Mouse (Mus musculus): ENCODE results near the gene Mas1. TPM values are rescaled to one million over a fixed set of nuclear protein-coding genes. Genes with fewer than 3 reads are reported as not detected.
"Not testable (repeated sequence)": the region's sequence is repeated elsewhere in the genome, so short reads cannot be mapped to it uniquely, and the experiment has no call there.

Mas1 gene
- polyA plus RNA-seq, 1 experiment from 2014 or later: 0.36 TPM

DNA sequence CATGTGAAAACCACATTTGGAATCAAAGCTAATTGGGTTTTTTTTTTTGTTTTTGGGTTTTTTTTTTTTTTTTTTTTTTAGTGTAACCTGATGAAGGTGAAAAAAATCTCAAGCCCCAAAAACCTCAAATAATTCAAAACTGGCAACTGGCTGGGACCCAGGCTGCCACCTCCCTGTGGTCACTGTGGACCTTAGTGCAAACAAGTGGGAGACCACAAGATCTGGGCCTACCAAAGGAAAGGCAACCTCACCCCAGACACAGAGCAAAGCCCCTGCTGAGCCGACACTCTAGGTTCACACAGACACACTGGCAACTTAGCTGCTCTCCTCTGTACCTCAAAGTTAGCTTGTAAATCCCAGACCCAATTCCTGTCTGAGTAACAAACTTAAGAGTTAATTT is 36.4 kb upstream of the Mas1 start:
- no peak overlapping the region for H3K4me2 ChIP-seq
- DNase-seq (ENCODE audit: low spot score) (no peak), ATAC-seq (replicated peaks; ENCODE audit: low FRiP score) (no peak)
- H3K36me3 ChIP-seq (ENCODE audit: control insufficient read depth, insufficient read depth, low read length): peaks cover 5% of the 10 kb centered on the region
- no peak overlapping the region for H3K9ac ChIP-seq (ENCODE audit: low read depth, low read length)
- WGBS: 81% methylated on average over 1 of the region's 1 CpGs
- no peaks in the 10 kb centered on the region for H3K9me3 ChIP-seq (ENCODE audit: control insufficient read depth, low read length)
- no peak overlapping the region for H3K27ac ChIP-seq (ENCODE audit: low read depth, low read length)
- H3K4me3 ChIP-seq (ENCODE audit: low read depth, low read length): no peak overlapping the region
- no peaks in the 10 kb centered on the region for H3K27me3 ChIP-seq (replicated peaks; ENCODE audit: control insufficient read depth, insufficient read depth, low read length)
- no peaks in the 10 kb centered on the region for H3K4me1 ChIP-seq (replicated peaks; ENCODE audit: control insufficient read depth, insufficient read depth, low read length)

DNA sequence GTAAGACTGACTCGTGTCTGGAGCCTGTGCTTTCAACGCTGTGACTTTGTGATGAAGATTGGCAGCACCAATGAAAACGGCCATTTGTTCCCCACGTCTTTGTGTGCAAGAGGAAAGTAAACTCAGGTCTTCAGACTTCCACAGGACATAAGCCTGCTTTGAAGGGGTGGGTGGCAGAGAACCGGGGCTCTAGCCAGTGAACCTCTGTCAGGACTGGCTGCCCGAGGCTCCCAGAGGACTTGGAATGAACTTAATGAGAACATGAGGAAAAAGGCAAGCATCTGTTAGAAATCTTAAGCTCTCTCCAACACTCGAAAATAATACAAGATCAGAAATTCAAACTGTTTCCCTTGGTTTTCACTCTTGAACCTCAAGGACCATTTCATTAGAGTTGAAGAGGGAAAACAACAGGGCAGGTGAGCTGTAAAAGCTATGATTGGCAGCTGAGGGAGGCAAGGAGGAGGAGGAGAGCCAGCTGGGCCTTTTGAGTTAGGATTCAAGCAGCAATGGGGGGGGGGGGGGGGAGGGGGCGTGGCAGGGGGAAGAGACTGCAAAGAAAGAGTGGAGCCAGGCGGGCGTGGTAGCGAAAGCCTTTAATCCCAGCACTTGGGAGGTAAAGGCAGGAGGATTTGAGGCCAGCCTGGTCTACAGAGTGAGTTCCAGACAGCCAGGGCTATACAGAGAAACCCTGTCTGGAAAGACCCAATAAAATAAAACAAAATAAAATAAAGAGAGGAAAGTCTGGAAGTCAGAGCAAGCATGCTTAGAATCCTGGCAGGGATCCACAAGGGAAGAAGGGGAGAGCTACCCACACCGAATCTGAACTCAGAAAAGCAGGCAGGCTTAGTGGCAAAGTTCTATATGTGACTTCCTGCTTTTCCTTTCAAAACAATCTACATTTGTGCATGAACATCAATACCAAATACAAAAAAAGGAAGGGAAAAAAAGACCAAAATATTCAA is 35.7 kb upstream of the Mas1 start:
- H3K36me3 ChIP-seq (ENCODE audit: control insufficient read depth, insufficient read depth, low read length): peaks cover 5% of the 10 kb centered on the region
- 78% methylated on average over 11 of the region's 12 CpGs for WGBS

DNA sequence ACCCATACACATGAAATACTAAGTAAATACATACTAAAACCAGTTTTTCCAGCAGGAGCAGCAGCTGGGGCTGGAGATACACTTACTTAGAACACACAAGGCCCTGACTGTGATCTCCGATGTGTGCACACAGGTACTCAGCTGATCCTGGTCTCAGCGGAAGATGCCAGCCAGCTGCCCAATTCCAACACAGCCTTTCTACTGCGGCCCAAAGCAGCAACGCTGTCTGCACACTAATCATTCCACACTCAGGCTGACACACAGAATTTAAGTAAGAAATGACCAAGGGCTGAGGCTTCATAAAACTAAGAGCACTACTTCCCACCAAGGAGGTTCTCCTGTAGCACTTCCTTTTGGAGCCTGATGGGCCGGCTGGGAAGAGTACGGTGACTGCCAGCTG is 34.3 kb upstream of the Mas1 start:
- ATAC-seq (replicated peaks; ENCODE audit: low FRiP score) (no peak), DNase-seq (ENCODE audit: low spot score) (no peak)
- no peak overlapping the region for H3K27ac ChIP-seq (ENCODE audit: low read depth, low read length)
- H3K4me2 ChIP-seq: no peak overlapping the region
- H3K27me3 ChIP-seq (replicated peaks; ENCODE audit: control insufficient read depth, insufficient read depth, low read length): no peaks in the 10 kb centered on the region
- no peaks in the 10 kb centered on the region for H3K9me3 ChIP-seq (ENCODE audit: control insufficient read depth, low read length)
- H3K4me1 ChIP-seq (replicated peaks; ENCODE audit: control insufficient read depth, insufficient read depth, low read length): no peaks in the 10 kb centered on the region
- peaks cover 5% of the 10 kb centered on the region for H3K36me3 ChIP-seq (ENCODE audit: control insufficient read depth, insufficient read depth, low read length)
- H3K9ac ChIP-seq (ENCODE audit: low read depth, low read length): no peak overlapping the region
- WGBS: 95% methylated on average over 6 of the region's 6 CpGs
- H3K4me3 ChIP-seq (ENCODE audit: low read depth, low read length): no peak overlapping the region

More for the DNA sequence above, 35.7 kb upstream of the Mas1 start:
- Histone ChIP-seq H3K4me3 (ENCODE audit: low read depth, low read length) (no peak overlapping the region), H3K4me1 (replicated peaks; ENCODE audit: control insufficient read depth, insufficient read depth, low read length) (no peaks in the 10 kb centered on the region), H3K9ac (ENCODE audit: low read depth, low read length) (no peak overlapping the region), H3K27me3 (replicated peaks; ENCODE audit: control insufficient read depth, insufficient read depth, low read length) (no peaks in the 10 kb centered on the region), H3K4me2 (no peak overlapping the region), H3K9me3 (ENCODE audit: control insufficient read depth, low read length) (no peaks in the 10 kb centered on the region), H3K27ac (ENCODE audit: low read depth, low read length) (no peak overlapping the region)
- no peak for ATAC-seq (replicated peaks; ENCODE audit: low FRiP score)
- no peak for DNase-seq (ENCODE audit: low spot score)

DNA sequence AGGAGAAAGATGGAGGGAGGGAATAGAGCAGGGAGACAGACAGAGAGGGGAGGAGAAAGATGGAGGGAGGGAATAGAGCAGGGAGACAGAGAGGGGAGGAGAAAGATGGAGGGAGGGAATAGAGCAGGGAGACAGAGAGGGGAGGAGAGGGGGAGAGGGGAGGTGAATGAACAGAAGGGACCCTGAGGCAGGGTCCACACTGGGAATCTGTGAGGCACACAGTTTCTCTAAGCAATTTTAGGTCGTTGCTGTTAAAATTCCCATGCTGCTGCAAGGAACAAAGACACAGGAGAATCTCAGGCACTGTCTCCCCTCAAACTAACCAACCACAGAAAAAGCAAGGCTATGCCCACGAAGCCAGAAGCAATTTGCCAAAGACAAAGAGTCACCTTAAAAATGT is 30.7 kb upstream of the Mas1 start:
- H3K36me3 ChIP-seq (ENCODE audit: control insufficient read depth, insufficient read depth, low read length); DNase-seq (ENCODE audit: low spot score): not testable (repeated sequence)

DNA sequence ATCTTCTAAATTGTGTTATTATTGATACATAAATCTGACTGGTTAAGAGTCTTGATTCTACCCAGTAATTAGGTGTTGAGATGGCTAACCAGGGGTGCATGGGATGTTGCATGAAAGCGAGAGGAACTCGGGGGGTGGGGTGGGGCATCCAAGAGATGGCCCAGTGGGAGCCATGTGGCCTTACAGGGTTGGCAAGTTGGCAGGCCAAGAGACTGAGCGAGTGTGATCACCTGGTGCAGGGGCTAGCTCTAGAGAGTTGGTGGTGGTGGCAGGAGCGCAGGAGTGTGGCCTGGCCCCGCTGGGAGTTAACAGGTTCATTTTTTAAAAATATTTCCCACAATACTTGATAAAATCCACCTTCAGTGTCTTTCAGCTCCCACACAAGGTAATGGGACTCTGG is 29.7 kb upstream of the Mas1 start:
- ATAC-seq (replicated peaks; ENCODE audit: low FRiP score) (no peak), DNase-seq (ENCODE audit: low spot score) (no peak)
- Histone ChIP-seq H3K4me1 (replicated peaks; ENCODE audit: control insufficient read depth, insufficient read depth, low read length) (no peaks in the 10 kb centered on the region), H3K4me2 (no peak overlapping the region), H3K27me3 (replicated peaks; ENCODE audit: control insufficient read depth, insufficient read depth, low read length) (no peaks in the 10 kb centered on the region), H3K9me3 (ENCODE audit: control insufficient read depth, low read length) (no peaks in the 10 kb centered on the region), H3K9ac (ENCODE audit: low read depth, low read length) (no peak overlapping the region), H3K27ac (ENCODE audit: low read depth, low read length) (no peak overlapping the region), H3K4me3 (ENCODE audit: low read depth, low read length) (no peak overlapping the region), H3K36me3 (ENCODE audit: control insufficient read depth, insufficient read depth, low read length) (no peaks in the 10 kb centered on the region)
- WGBS: 87% methylated on average over 5 of the region's 5 CpGs

More for the DNA sequence above, 30.7 kb upstream of the Mas1 start:
- H3K4me3 ChIP-seq (ENCODE audit: low read depth, low read length); H3K9ac ChIP-seq (ENCODE audit: low read depth, low read length); H3K27me3 ChIP-seq (replicated peaks; ENCODE audit: control insufficient read depth, insufficient read depth, low read length); H3K27ac ChIP-seq (ENCODE audit: low read depth, low read length); H3K4me2 ChIP-seq; H3K9me3 ChIP-seq (ENCODE audit: control insufficient read depth, low read length); ATAC-seq (replicated peaks; ENCODE audit: low FRiP score); H3K4me1 ChIP-seq (replicated peaks; ENCODE audit: control insufficient read depth, insufficient read depth, low read length): not testable (repeated sequence)
- 50% methylated on average over 2 of the region's 2 CpGs for WGBS

DNA sequence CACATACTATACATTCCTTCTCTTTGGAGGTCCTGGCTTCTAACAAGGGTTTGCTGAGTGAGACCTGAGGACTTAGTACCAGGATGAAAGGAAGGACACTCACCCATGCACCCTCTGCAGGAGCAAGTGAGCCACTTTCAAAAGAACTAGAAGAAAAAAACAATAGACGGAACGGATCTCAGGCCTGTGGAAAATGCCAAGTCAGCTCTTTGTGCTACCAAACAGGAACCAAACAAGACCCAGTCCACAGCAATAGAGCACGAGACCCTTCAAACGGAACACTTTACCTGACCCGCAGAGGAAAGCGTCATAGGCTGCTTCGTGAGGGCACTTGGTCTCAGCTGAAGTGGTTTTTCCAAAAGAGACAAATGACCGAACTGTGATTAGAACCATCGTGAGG is 24.1 kb upstream of the Mas1 start:
- 89% methylated on average over 9 of the region's 9 CpGs for WGBS
- Histone ChIP-seq H3K36me3 (ENCODE audit: control insufficient read depth, insufficient read depth, low read length) (no peaks in the 10 kb centered on the region), H3K4me1 (replicated peaks; ENCODE audit: control insufficient read depth, insufficient read depth, low read length) (no peaks in the 10 kb centered on the region), H3K4me3 (ENCODE audit: low read depth, low read length) (no peak overlapping the region), H3K4me2 (no peak overlapping the region), H3K9ac (ENCODE audit: low read depth, low read length) (no peak overlapping the region), H3K27ac (ENCODE audit: low read depth, low read length) (no peak overlapping the region), H3K9me3 (ENCODE audit: control insufficient read depth, low read length) (no peaks in the 10 kb centered on the region), H3K27me3 (replicated peaks; ENCODE audit: control insufficient read depth, insufficient read depth, low read length) (no peaks in the 10 kb centered on the region)
- ATAC-seq (replicated peaks; ENCODE audit: low FRiP score) (no peak), DNase-seq (ENCODE audit: low spot score) (no peak)

GRCm38 (mm10) chr17:12891054-12891453 is 23.1 kb upstream of the Mas1 start:
- no peaks in the 10 kb centered on the region for H3K9me3 ChIP-seq (ENCODE audit: control insufficient read depth, low read length)
- DNase-seq (ENCODE audit: low spot score) (no peak), ATAC-seq (replicated peaks; ENCODE audit: low FRiP score) (no peak)
- H3K9ac ChIP-seq (ENCODE audit: low read depth, low read length): no peak overlapping the region
- no peak overlapping the region for H3K4me3 ChIP-seq (ENCODE audit: low read depth, low read length)
- H3K27ac ChIP-seq (ENCODE audit: low read depth, low read length): no peak overlapping the region
- no peaks in the 10 kb centered on the region for H3K36me3 ChIP-seq (ENCODE audit: control insufficient read depth, insufficient read depth, low read length)
- WGBS: 82% methylated on average over 4 of the region's 4 CpGs
- H3K4me2 ChIP-seq: no peak overlapping the region
- H3K27me3 ChIP-seq (replicated peaks; ENCODE audit: control insufficient read depth, insufficient read depth, low read length): no peaks in the 10 kb centered on the region
- H3K4me1 ChIP-seq (replicated peaks; ENCODE audit: control insufficient read depth, insufficient read depth, low read length): no peaks in the 10 kb centered on the region

- 78% methylated on average over 15 of the region's 15 CpGs for WGBS
These were observed 19.3 kb upstream of the Mas1 start for GRCm38 (mm10) chr17:12887021-12887775.

More at GRCm38 (mm10) chr17:12887021-12887775, 19.3 kb upstream of the Mas1 start:
- Histone ChIP-seq H3K4me2 (no peak overlapping the region), H3K27me3 (replicated peaks; ENCODE audit: control insufficient read depth, insufficient read depth, low read length) (no peaks in the 10 kb centered on the region), H3K9ac (ENCODE audit: low read depth, low read length) (no peak overlapping the region), H3K4me1 (replicated peaks; ENCODE audit: control insufficient read depth, insufficient read depth, low read length) (no peaks in the 10 kb centered on the region), H3K9me3 (ENCODE audit: control insufficient read depth, low read length) (no peaks in the 10 kb centered on the region), H3K27ac (ENCODE audit: low read depth, low read length) (no peak overlapping the region), H3K36me3 (ENCODE audit: control insufficient read depth, insufficient read depth, low read length) (no peaks in the 10 kb centered on the region), H3K4me3 (ENCODE audit: low read depth, low read length) (no peak overlapping the region)
- ATAC-seq (replicated peaks; ENCODE audit: low FRiP score) (no peak), DNase-seq (ENCODE audit: low spot score) (no peak)

Measured in liver, embryonic 11.5 days (tissue).